ENCODE assay signal across 14 mouse cellular contexts in genomic region chr1:194226550-194227160, GRCm38 (mm10).
DNase-seq lines count a peak whose midpoint lies in the region; ATAC-seq and TF ChIP-seq lines count a peak whose summit lies in the region.
"Had no signal": no experiment of that assay in that cellular context is flagged by ENCODE, and none has a peak within 500 bp of the region (broad histone marks: within the 10 kb centered on the region; RNA-seq: fewer than 3 reads in every experiment).

No protein-coding gene starts in this region.

- DNase-seq in cerebellum, postnatal 10 days, result peak; percentile 51 to 59
- no peak for DNase-seq in cerebellum, postnatal 36 days
- DNase-seq in brain, embryonic 14.5 days (ENCODE audit: low read depth), result peak; percentile 94
- peak; percentile 69 for DNase-seq in midbrain, embryonic 14.5 days
- no peak for DNase-seq in ovary, postnatal 14 days (ENCODE audit: low spot score)
- DNase-seq in adrenal gland, adult 18-20 months (ENCODE audit: low spot score in 2 of 2), result no peak
- DNase-seq in cerebellum, adult 11-12 months, result no peak
- DNase-seq: heart, postnatal 14 days; kidney, postnatal 14 days; thymus, adult 2 months had no signal

- peak; percentile 83 for ATAC-seq in forebrain, embryonic 16.5 days
- peak; percentile 59 for ATAC-seq in midbrain, embryonic 14.5 days (ENCODE audit: low FRiP score, low TSS enrichment)
- ATAC-seq: activated CD4-positive, CD25-positive, alpha-beta regulatory T cell, adult 4 months; lung, postnatal 0 days had no signal

- H3K9ac ChIP-seq in forebrain, embryonic 16.5 days (replicated peaks; ENCODE audit: low read depth, low read length), result no peak overlapping the region; the same call in 1 of the 2 replicates
- H3K9ac ChIP-seq in midbrain, embryonic 14.5 days (replicated peaks; ENCODE audit: low read length), result no peak overlapping the region
- H3K9ac ChIP-seq: embryonic facial prominence, embryonic 13.5 days had no signal

- H3K4me1 ChIP-seq in forebrain, embryonic 16.5 days (replicated peaks; ENCODE audit: control insufficient read depth, insufficient read depth, low read length), result peaks cover 57% of the 10 kb centered on the region
- H3K4me1 ChIP-seq in midbrain, embryonic 14.5 days (ENCODE audit: control insufficient read depth, insufficient read depth, low read length), result peaks cover 49% of the 10 kb centered on the region

- no peak overlapping the region for H3K4me3 ChIP-seq in forebrain, embryonic 16.5 days (replicated peaks; ENCODE audit: low read length)
- no peak overlapping the region for H3K4me3 ChIP-seq in midbrain, embryonic 14.5 days (replicated peaks; ENCODE audit: low read depth, low read length)
- H3K4me3 ChIP-seq: embryonic facial prominence, embryonic 13.5 days had no signal

- H3K9me3 ChIP-seq in forebrain, embryonic 16.5 days (ENCODE audit: control insufficient read depth, low read length), result no peaks in the 10 kb centered on the region
- H3K9me3 ChIP-seq in midbrain, embryonic 14.5 days (ENCODE audit: control insufficient read depth, low read length), result no peaks in the 10 kb centered on the region
- H3K9me3 ChIP-seq: embryonic facial prominence, embryonic 13.5 days had no signal

- H3K4me2 ChIP-seq in forebrain, embryonic 16.5 days (ENCODE audit: low read length), result peak overlapping the region; percentile 20
- H3K4me2 ChIP-seq in midbrain, embryonic 14.5 days (ENCODE audit: low read length), result peak overlapping the region; percentile 18; the same call in 1 of the 2 replicates
- H3K4me2 ChIP-seq: embryonic facial prominence, embryonic 13.5 days had no signal

- no peaks in the 10 kb centered on the region for H3K27me3 ChIP-seq in forebrain, embryonic 16.5 days (replicated peaks; ENCODE audit: control insufficient read depth, insufficient read depth, low read length)
- H3K27me3 ChIP-seq in midbrain, embryonic 14.5 days (ENCODE audit: control insufficient read depth, insufficient read depth, low read length), result no peaks in the 10 kb centered on the region
- H3K27me3 ChIP-seq: embryonic facial prominence, embryonic 13.5 days had no signal

- WGBS in forebrain, embryonic 16.5 days, result 4% methylated on average over 6 of the region's 6 CpGs
- WGBS in midbrain, embryonic 14.5 days, result 17% methylated on average over 6 of the region's 6 CpGs

- TF ChIP-seq POLR2A in brain, embryonic 14.5 days (IDR thresholded peaks at IDR 0.05; ENCODE audit: borderline replicate concordance, extremely low read depth, insufficient read depth, insufficient read length, poor library complexity, severe bottlenecking), result no peak

- no peak for TF ChIP-seq CTCF in brain, embryonic 14.5 days (IDR thresholded peaks at IDR 0.05; ENCODE audit: borderline replicate concordance, extremely low read depth, insufficient read depth, insufficient read length)

- peak overlapping the region; percentile 93 for H3K27ac ChIP-seq in forebrain, embryonic 16.5 days (ENCODE audit: low read length)
- peak overlapping the region; percentile 68 for H3K27ac ChIP-seq in midbrain, embryonic 14.5 days (replicated peaks; ENCODE audit: low read depth, low read length)
- H3K27ac ChIP-seq: embryonic facial prominence, embryonic 13.5 days had no signal

- no peaks in the 10 kb centered on the region for H3K36me3 ChIP-seq in forebrain, embryonic 16.5 days (ENCODE audit: control insufficient read depth, insufficient read depth)
- H3K36me3 ChIP-seq in midbrain, embryonic 14.5 days (ENCODE audit: control insufficient read depth, insufficient read depth, low read length), result no peaks in the 10 kb centered on the region
- H3K36me3 ChIP-seq: embryonic facial prominence, embryonic 13.5 days had no signal

Comparison
In these comparisons a context has a peak if more than half of its experiments do, and no peak if none do; other contexts are left out.
1. DNase-seq: peak in cerebellum, postnatal 10 days (2 of 2), brain, embryonic 14.5 days (single experiment) and midbrain, embryonic 14.5 days (single experiment); none in cerebellum, postnatal 36 days (0 of 2), ovary, postnatal 14 days (single experiment), adrenal gland, adult 18-20 months (0 of 2) and cerebellum, adult 11-12 months (single experiment).